30 mouse cellular contexts compared by ENCODE assay signal in genomic region chr17:24393527-24393926, GRCm38 (mm10). TPM values are rescaled to one million over a fixed set of nuclear protein-coding genes. Genes with fewer than 3 reads are reported as not detected.
A peak's percentile ranks its signal among the peaks of the same experiment; 100 is the strongest.
DNase-seq lines count a peak whose midpoint lies in the region; ATAC-seq and TF ChIP-seq lines count a peak whose summit lies in the region.
"Had no signal": no experiment of that assay in that cellular context is flagged by ENCODE, and none has a peak within 500 bp of the region (broad histone marks: within the 10 kb centered on the region; RNA-seq: fewer than 3 reads in every experiment).

No protein-coding gene starts in this region.

- ATAC-seq in embryonic facial prominence, embryonic 14.5 days (ENCODE audit: low read depth) = peak; percentile 84
- peak; percentile 83 for ATAC-seq in lung, embryonic 14.5 days (ENCODE audit: insufficient read depth)
- ATAC-seq in intestine, embryonic 14.5 days (replicated peaks; ENCODE audit: low FRiP score, low TSS enrichment, low read depth) = peak; percentile 67; the same call in 1 of the 2 replicates
- ATAC-seq in stomach, embryonic 15.5 days (ENCODE audit: insufficient read depth, low FRiP score, low read depth) = peak; percentile 84
- ATAC-seq in frontal cortex, adult (ENCODE audit: low TSS enrichment) = no peak
- ATAC-seq: activated CD4-positive, CD25-positive, alpha-beta regulatory T cell, adult 4 months; forebrain, embryonic 14.5 days; hindbrain, postnatal 0 days; midbrain, embryonic 16.5 days had no signal

- H3K27me3 ChIP-seq in embryonic facial prominence, embryonic 14.5 days (replicated peaks; ENCODE audit: control insufficient read depth, insufficient read depth, low read length) = no peaks in the 10 kb centered on the region
- H3K27me3 ChIP-seq in embryonic facial prominence, embryonic 10.5 days (replicated peaks; ENCODE audit: low read depth, poor library complexity, severe bottlenecking) = no peaks in the 10 kb centered on the region
- H3K27me3 ChIP-seq in lung, embryonic 14.5 days (ENCODE audit: insufficient read depth, low read length) = no peaks in the 10 kb centered on the region
- no peaks in the 10 kb centered on the region for H3K27me3 ChIP-seq in intestine, embryonic 14.5 days (replicated peaks; ENCODE audit: control insufficient read depth, insufficient read depth, low read length)
- H3K27me3 ChIP-seq in stomach, embryonic 15.5 days (replicated peaks) = no peaks in the 10 kb centered on the region
- H3K27me3 ChIP-seq: embryonic facial prominence, embryonic 12.5 days; heart, embryonic 12.5 days; neural tube, embryonic 13.5 days had no signal

- H3K4me2 ChIP-seq in embryonic facial prominence, embryonic 14.5 days (ENCODE audit: low read depth, low read length) = no peak overlapping the region
- no peak overlapping the region for H3K4me2 ChIP-seq in lung, embryonic 14.5 days
- no peak overlapping the region for H3K4me2 ChIP-seq in intestine, embryonic 14.5 days (ENCODE audit: low read length)
- H3K4me2 ChIP-seq in stomach, embryonic 15.5 days = no peak overlapping the region
- H3K4me2 ChIP-seq: embryonic facial prominence, embryonic 12.5 days; heart, embryonic 12.5 days; limb, embryonic 12.5 days; neural tube, embryonic 13.5 days had no signal

- DNase-seq in embryonic facial prominence, embryonic 14.5 days (ENCODE audit: low spot score) = peak; percentile 61
- DNase-seq in embryonic facial prominence, embryonic 10.5 days (ENCODE audit: low spot score) = no peak
- peak; percentile 28 for DNase-seq in lung, embryonic 14.5 days
- DNase-seq in lung, adult 2 months = no peak
- DNase-seq in intestine, embryonic 14.5 days (ENCODE audit: low spot score) = peak; percentile 54
- no peak for DNase-seq in left cerebral cortex, postnatal 25 days (ENCODE audit: low spot score in 2 of 2)
- DNase-seq: adrenal gland, adult 8-10 months; cerebellum, adult 18-20 months; cerebellum, postnatal 14 days; gastrocnemius, postnatal 25 days; heart, adult 18-20 months; heart, postnatal 10 days; kidney, adult 9 months; retina, postnatal 1 day; right cerebral cortex, postnatal 25 days; thymus, adult 2 months had no signal

- no peaks in the 10 kb centered on the region for H3K4me1 ChIP-seq in embryonic facial prominence, embryonic 14.5 days (ENCODE audit: control insufficient read depth, insufficient read depth, low read length)
- no peaks in the 10 kb centered on the region for H3K4me1 ChIP-seq in embryonic facial prominence, embryonic 10.5 days
- H3K4me1 ChIP-seq in lung, embryonic 14.5 days (ENCODE audit: insufficient read depth) = no peaks in the 10 kb centered on the region
- H3K4me1 ChIP-seq in lung, adult 2 months (ENCODE audit: control insufficient read depth, insufficient read depth, low read length) = no peaks in the 10 kb centered on the region
- H3K4me1 ChIP-seq in intestine, embryonic 14.5 days (replicated peaks; ENCODE audit: control insufficient read depth, insufficient read depth, low read length) = no peaks in the 10 kb centered on the region
- H3K4me1 ChIP-seq in stomach, embryonic 15.5 days = no peaks in the 10 kb centered on the region; the same call in 1 of the 2 replicates
- H3K4me1 ChIP-seq: embryonic facial prominence, embryonic 12.5 days; heart, embryonic 12.5 days; hindbrain, embryonic 10.5 days; limb, embryonic 12.5 days; midbrain, embryonic 10.5 days; neural tube, embryonic 13.5 days had no signal

- no peak overlapping the region for H3K27ac ChIP-seq in embryonic facial prominence, embryonic 14.5 days (replicated peaks; ENCODE audit: low read depth, low read length)
- no peak overlapping the region for H3K27ac ChIP-seq in embryonic facial prominence, embryonic 10.5 days (replicated peaks)
- peak overlapping the region; percentile 60; the same call in 1 of the 2 replicates for H3K27ac ChIP-seq in lung, embryonic 14.5 days (ENCODE audit: low read depth)
- H3K27ac ChIP-seq in intestine, embryonic 14.5 days (ENCODE audit: low read depth) = no peak overlapping the region
- H3K27ac ChIP-seq in stomach, embryonic 15.5 days = peak overlapping the region; percentile 55
- H3K27ac ChIP-seq: embryonic facial prominence, embryonic 12.5 days; hindbrain, embryonic 10.5 days; hindbrain, postnatal 0 days; limb, embryonic 12.5 days; liver, embryonic 14.5 days; midbrain, embryonic 10.5 days; neural tube, embryonic 13.5 days had no signal

- TF ChIP-seq POLR2A in lung, adult 2 months (IDR thresholded peaks at IDR 0.05; ENCODE audit: borderline replicate concordance, extremely low read depth, low read depth, low read length) = no peak

- intact Hi-C loops in left cerebral cortex, postnatal 25 days (cut with DNase I) = loop anchor here (5.0 kb wide), 1 partner anchor 241 kb away; the partner anchor contains the start of gene Pdpk1

- H3K9ac ChIP-seq in embryonic facial prominence, embryonic 14.5 days (ENCODE audit: low read depth, low read length) = no peak overlapping the region
- no peak overlapping the region for H3K9ac ChIP-seq in lung, embryonic 14.5 days
- no peak overlapping the region for H3K9ac ChIP-seq in intestine, embryonic 14.5 days (ENCODE audit: low read length)
- H3K9ac ChIP-seq in stomach, embryonic 15.5 days = no peak overlapping the region
- H3K9ac ChIP-seq: embryonic facial prominence, embryonic 12.5 days; heart, embryonic 12.5 days; limb, embryonic 12.5 days; liver, embryonic 14.5 days; neural tube, embryonic 13.5 days had no signal

- H3K9me3 ChIP-seq in embryonic facial prominence, embryonic 14.5 days (ENCODE audit: control insufficient read depth, low read length) = no peaks in the 10 kb centered on the region
- no peaks in the 10 kb centered on the region for H3K9me3 ChIP-seq in embryonic facial prominence, embryonic 10.5 days
- H3K9me3 ChIP-seq in lung, embryonic 14.5 days (ENCODE audit: low read depth, low read length) = no peaks in the 10 kb centered on the region
- H3K9me3 ChIP-seq in intestine, embryonic 14.5 days (ENCODE audit: control insufficient read depth, low read length) = no peaks in the 10 kb centered on the region
- H3K9me3 ChIP-seq in stomach, embryonic 15.5 days = no peaks in the 10 kb centered on the region
- H3K9me3 ChIP-seq: embryonic facial prominence, embryonic 12.5 days; heart, embryonic 12.5 days; hindbrain, embryonic 10.5 days; limb, embryonic 12.5 days; midbrain, embryonic 10.5 days; neural tube, embryonic 13.5 days had no signal

- no peaks in the 10 kb centered on the region for H3K36me3 ChIP-seq in embryonic facial prominence, embryonic 14.5 days (ENCODE audit: control insufficient read depth, insufficient read depth, low read length)
- no peaks in the 10 kb centered on the region for H3K36me3 ChIP-seq in embryonic facial prominence, embryonic 10.5 days (replicated peaks)
- H3K36me3 ChIP-seq in lung, embryonic 14.5 days (ENCODE audit: insufficient read depth) = peaks cover 9% of the 10 kb centered on the region; the same call in 1 of the 2 replicates
- H3K36me3 ChIP-seq in intestine, embryonic 14.5 days (ENCODE audit: control insufficient read depth, insufficient read depth, low read length) = no peaks in the 10 kb centered on the region
- no peaks in the 10 kb centered on the region for H3K36me3 ChIP-seq in stomach, embryonic 15.5 days
- H3K36me3 ChIP-seq: embryonic facial prominence, embryonic 12.5 days had no signal

- H3K4me3 ChIP-seq in embryonic facial prominence, embryonic 14.5 days (ENCODE audit: low read depth, low read length) = no peak overlapping the region
- H3K4me3 ChIP-seq in embryonic facial prominence, embryonic 10.5 days = no peak overlapping the region
- H3K4me3 ChIP-seq in lung, embryonic 14.5 days (ENCODE audit: low read depth, low read length) = no peak overlapping the region
- no peak overlapping the region for H3K4me3 ChIP-seq in lung, adult 2 months (replicated peaks; ENCODE audit: extremely low read depth, low read depth, low read length)
- H3K4me3 ChIP-seq in intestine, embryonic 14.5 days (ENCODE audit: low read depth, low read length) = no peak overlapping the region
- H3K4me3 ChIP-seq in stomach, embryonic 15.5 days (replicated peaks) = no peak overlapping the region
- H3K4me3 ChIP-seq: embryonic facial prominence, embryonic 12.5 days; heart, embryonic 12.5 days; hindbrain, embryonic 10.5 days; limb, embryonic 12.5 days; midbrain, embryonic 10.5 days; myocyte; neural tube, embryonic 13.5 days had no signal

- WGBS in embryonic facial prominence, embryonic 14.5 days = 37% methylated on average over 4 of the region's 4 CpGs
- WGBS in embryonic facial prominence, embryonic 10.5 days = 26% methylated on average over 4 of the region's 4 CpGs
- 21% methylated on average over 4 of the region's 4 CpGs for WGBS in lung, embryonic 14.5 days
- 48% methylated on average over 4 of the region's 4 CpGs for WGBS in lung, adult 2 months
- 22% methylated on average over 3 of the region's 4 CpGs for WGBS in intestine, embryonic 14.5 days
- WGBS in stomach, embryonic 15.5 days = 27% methylated on average over 4 of the region's 4 CpGs

- TF ChIP-seq CTCF in lung, embryonic 14.5 days (IDR thresholded peaks at IDR 0.05; ENCODE audit: low read depth) = no peak
- TF ChIP-seq CTCF in lung, adult 2 months (IDR thresholded peaks at IDR 0.05; ENCODE audit: insufficient read depth, low read length) = no peak

RNA-seq across cellular contexts. Expression of gene Rnps1, which starts 20.8 kb away (rescaled TPM):
- polyA plus RNA-seq in embryonic facial prominence, embryonic 14.5 days (2014; fragmentation: Nextera tagmentation; extraction: Ambion mirVana) = 202 and 224 TPM in 2 replicates
- polyA plus RNA-seq in embryonic facial prominence, embryonic 10.5 days (2016; fragmentation: Nextera tagmentation; extraction: Ambion mirVana) = 471 and 476 TPM in 2 replicates
- 282 and 292 TPM in 2 replicates for polyA plus RNA-seq in lung, embryonic 14.5 days (2014; fragmentation: Nextera tagmentation; extraction: Ambion mirVana)
- 83.2 and 101 TPM in 2 replicates for polyA plus RNA-seq in lung, adult 2 months (2012; rRNA removed)
- 267 and 292 TPM in 2 replicates for polyA plus RNA-seq in intestine, embryonic 14.5 days (2014; fragmentation: Nextera tagmentation; extraction: Ambion mirVana)
- 230 and 250 TPM in 2 replicates for polyA plus RNA-seq in stomach, embryonic 15.5 days (2015; fragmentation: Nextera tagmentation; extraction: Ambion mirVana)
- 100 to 1,000 TPM; 134 to 138 TPM for total RNA-seq in left cerebral cortex, postnatal 25 days (2021)

RNA-seq across cellular contexts. Expression of gene Eci1, which starts 32.9 kb away (rescaled TPM):
- 57.6 and 58.7 TPM in 2 replicates for polyA plus RNA-seq in embryonic facial prominence, embryonic 14.5 days (2014; fragmentation: Nextera tagmentation; extraction: Ambion mirVana)
- 86.2 and 89.0 TPM in 2 replicates for polyA plus RNA-seq in embryonic facial prominence, embryonic 10.5 days (2016; fragmentation: Nextera tagmentation; extraction: Ambion mirVana)
- polyA plus RNA-seq in lung, embryonic 14.5 days (2014; fragmentation: Nextera tagmentation; extraction: Ambion mirVana) = 79.8 and 80.8 TPM in 2 replicates
- polyA plus RNA-seq in lung, adult 2 months (2012; rRNA removed) = 70.0 and 78.3 TPM in 2 replicates
- 104 and 106 TPM in 2 replicates for polyA plus RNA-seq in intestine, embryonic 14.5 days (2014; fragmentation: Nextera tagmentation; extraction: Ambion mirVana)
- polyA plus RNA-seq in stomach, embryonic 15.5 days (2015; fragmentation: Nextera tagmentation; extraction: Ambion mirVana) = 137 and 157 TPM in 2 replicates
- 10 to 100 TPM; 21.4 to 28.1 TPM for total RNA-seq in left cerebral cortex, postnatal 25 days (2021)

RNA-seq across cellular contexts. Expression of gene Abca3, which starts 41.8 kb away (rescaled TPM):
- polyA plus RNA-seq in embryonic facial prominence, embryonic 14.5 days (2014; fragmentation: Nextera tagmentation; extraction: Ambion mirVana) = 10.1 TPM in 2 replicates
- 6.1 and 7.1 TPM in 2 replicates for polyA plus RNA-seq in embryonic facial prominence, embryonic 10.5 days (2016; fragmentation: Nextera tagmentation; extraction: Ambion mirVana)
- 16.2 and 17.4 TPM in 2 replicates for polyA plus RNA-seq in lung, embryonic 14.5 days (2014; fragmentation: Nextera tagmentation; extraction: Ambion mirVana)
- polyA plus RNA-seq in lung, adult 2 months (2012; rRNA removed) = 231 and 262 TPM in 2 replicates
- polyA plus RNA-seq in intestine, embryonic 14.5 days (2014; fragmentation: Nextera tagmentation; extraction: Ambion mirVana) = 12.8 and 15.5 TPM in 2 replicates
- 11.9 TPM in 2 replicates for polyA plus RNA-seq in stomach, embryonic 15.5 days (2015; fragmentation: Nextera tagmentation; extraction: Ambion mirVana)
- total RNA-seq in left cerebral cortex, postnatal 25 days (2021) = 10 to 100 TPM; 78.7 to 81.7 TPM

RNA-seq across cellular contexts. Expression of gene Abca17, which starts 42.7 kb away (rescaled TPM):
- not detected in 2 replicates for polyA plus RNA-seq in embryonic facial prominence, embryonic 14.5 days (2014; fragmentation: Nextera tagmentation; extraction: Ambion mirVana)
- polyA plus RNA-seq in embryonic facial prominence, embryonic 10.5 days (2016; fragmentation: Nextera tagmentation; extraction: Ambion mirVana) = 0.16 TPM in 1 of 2 replicates, not detected in the other
- not detected in 2 replicates for polyA plus RNA-seq in lung, embryonic 14.5 days (2014; fragmentation: Nextera tagmentation; extraction: Ambion mirVana)
- polyA plus RNA-seq in lung, adult 2 months (2012; rRNA removed) = 0.40 and 0.78 TPM in 2 replicates
- polyA plus RNA-seq in intestine, embryonic 14.5 days (2014; fragmentation: Nextera tagmentation; extraction: Ambion mirVana) = not detected in 2 replicates
- 0.09 and 0.23 TPM in 2 replicates for polyA plus RNA-seq in stomach, embryonic 15.5 days (2015; fragmentation: Nextera tagmentation; extraction: Ambion mirVana)
- total RNA-seq in left cerebral cortex, postnatal 25 days (2021) = 1 to 10 TPM; 1.2 to 1.4 TPM
- total RNA-seq: gastrocnemius, postnatal 25 days; heart, postnatal 10 days had no signal
- polyA plus RNA-seq: heart, embryonic 12.5 days; hindbrain, embryonic 10.5 days; limb, embryonic 12.5 days; myocyte had no signal

RNA-seq across cellular contexts. Expression of gene Dnase1l2, which starts 49.4 kb away (rescaled TPM):
- polyA plus RNA-seq in embryonic facial prominence, embryonic 14.5 days (2014; fragmentation: Nextera tagmentation; extraction: Ambion mirVana) = 3.3 and 4.9 TPM in 2 replicates
- polyA plus RNA-seq in embryonic facial prominence, embryonic 10.5 days (2016; fragmentation: Nextera tagmentation; extraction: Ambion mirVana) = 2.5 and 3.6 TPM in 2 replicates
- 1.8 and 2.6 TPM in 2 replicates for polyA plus RNA-seq in lung, embryonic 14.5 days (2014; fragmentation: Nextera tagmentation; extraction: Ambion mirVana)
- polyA plus RNA-seq in lung, adult 2 months (2012; rRNA removed) = 7.7 and 22.4 TPM in 2 replicates
- 2.4 TPM in 2 replicates for polyA plus RNA-seq in intestine, embryonic 14.5 days (2014; fragmentation: Nextera tagmentation; extraction: Ambion mirVana)
- 2.7 and 4.6 TPM in 2 replicates for polyA plus RNA-seq in stomach, embryonic 15.5 days (2015; fragmentation: Nextera tagmentation; extraction: Ambion mirVana)
- 1 to 10 TPM; 6.4 to 8.1 TPM for total RNA-seq in left cerebral cortex, postnatal 25 days (2021)

Comparison
In these comparisons a context has a peak if more than half of its experiments do, and no peak if none do; other contexts are left out.
1. DNase-seq: peak in embryonic facial prominence, embryonic 14.5 days (single experiment), lung, embryonic 14.5 days (single experiment) and intestine, embryonic 14.5 days (single experiment); none in embryonic facial prominence, embryonic 10.5 days (single experiment), lung, adult 2 months (single experiment) and left cerebral cortex, postnatal 25 days (0 of 2).
2. RNA of gene Abca3, which starts 41.8 kb away (polyA plus RNA-seq): 231 to 262 TPM in lung, adult 2 months; 16.2 to 17.4 TPM in lung, embryonic 14.5 days, 12.8 to 15.5 TPM in intestine, embryonic 14.5 days, 11.9 TPM in stomach, embryonic 15.5 days, 10.1 TPM in embryonic facial prominence, embryonic 14.5 days and 6.1 to 7.1 TPM in embryonic facial prominence, embryonic 10.5 days; every median in the first group is over 10 times any median in the second.
3. H3K27ac ChIP-seq: peak in lung, embryonic 14.5 days (single experiment) and stomach, embryonic 15.5 days (single experiment); none in embryonic facial prominence, embryonic 14.5 days (single experiment), embryonic facial prominence, embryonic 10.5 days (single experiment) and intestine, embryonic 14.5 days (single experiment).